Comparison of ENCODE assay signal across 33 mouse cellular contexts in genomic region chr6:113405483-113405882, GRCm38 (mm10). TPM values are rescaled to one million over a fixed set of nuclear protein-coding genes. Genes with fewer than 3 reads are reported as not detected.
DNase-seq lines count a peak whose midpoint lies in the region; ATAC-seq and TF ChIP-seq lines count a peak whose summit lies in the region.
"Had no signal": no experiment of that assay in that cellular context is flagged by ENCODE, and none has a peak within 500 bp of the region (broad histone marks: within the 10 kb centered on the region; RNA-seq: fewer than 3 reads in every experiment).

No protein-coding gene starts in this region.

- H3K27ac ChIP-seq in kidney, embryonic 15.5 days = 0 out of 2 replicates have a peak overlapping the region, but pooled peaks have one; percentile 4
- no peak overlapping the region for H3K27ac ChIP-seq in cortical plate, adult 2 months (ENCODE audit: insufficient read depth, low read length)
- no peak overlapping the region for H3K27ac ChIP-seq in gastrocnemius, adult 2 months
- H3K27ac ChIP-seq: embryonic facial prominence, embryonic 10.5 days; embryonic facial prominence, embryonic 15.5 days; forebrain, embryonic 12.5 days; heart, embryonic 10.5 days; heart, embryonic 15.5 days; liver, embryonic 12.5 days; midbrain, embryonic 12.5 days; neural tube, embryonic 12.5 days had no signal

- no peak for DNase-seq in kidney, postnatal 10 days
- DNase-seq in left cerebral cortex, postnatal 25 days (ENCODE audit: low spot score in 2 of 2) = peak; percentile 35 to 89
- no peak for DNase-seq in left cerebral cortex, postnatal 4 days
- DNase-seq in telencephalon, adult 2 months (ENCODE audit: low read depth, low spot score) = peak; percentile 81
- no peak for DNase-seq in gastrocnemius, adult 2 months
- DNase-seq: adrenal gland, postnatal 25 days; cerebellum, adult 2 months; cerebellum, postnatal 14 days; forebrain, postnatal 0 days; gastrocnemius, postnatal 14 days; liver, postnatal 0 days; lung, postnatal 4 days; thymus, postnatal 4 days had no signal

- intact Hi-C loops in left cerebral cortex, postnatal 25 days (cut with DNase I) = no loop called here
- intact Hi-C loops in left cerebral cortex, postnatal 4 days (cut with DNase I) = no loop called here
- intact Hi-C loops in gastrocnemius, adult 2 months (cut with DNase I) = no loop called here

- H3K4me2 ChIP-seq in kidney, embryonic 15.5 days = no peak overlapping the region
- H3K4me2 ChIP-seq: embryonic facial prominence, embryonic 15.5 days; forebrain, embryonic 12.5 days; heart, embryonic 15.5 days; liver, embryonic 12.5 days; midbrain, embryonic 12.5 days; neural tube, embryonic 12.5 days had no signal

- TF ChIP-seq POLR2A in cortical plate, adult 2 months (IDR thresholded peaks at IDR 0.05; ENCODE audit: extremely low read depth, insufficient read depth, low read length) = 0 out of 2 replicates have a peak, but pooled peaks have one; percentile 30

- no peak for TF ChIP-seq CTCF in cortical plate, adult 2 months (IDR thresholded peaks at IDR 0.05; ENCODE audit: extremely low read depth, insufficient read depth, low read length)
- TF ChIP-seq CTCF in gastrocnemius, adult 2 months (IDR thresholded peaks at IDR 0.05) = no peak

- no peak overlapping the region for H3K9ac ChIP-seq in kidney, embryonic 15.5 days
- H3K9ac ChIP-seq: embryonic facial prominence, embryonic 15.5 days; forebrain, embryonic 12.5 days; forebrain, postnatal 0 days; heart, embryonic 15.5 days; liver, embryonic 12.5 days; liver, postnatal 0 days; midbrain, embryonic 12.5 days; neural tube, embryonic 12.5 days had no signal

- H3K9me3 ChIP-seq in kidney, embryonic 15.5 days (replicated peaks) = no peaks in the 10 kb centered on the region
- H3K9me3 ChIP-seq: embryonic facial prominence, embryonic 10.5 days; embryonic facial prominence, embryonic 15.5 days; forebrain, embryonic 12.5 days; heart, embryonic 10.5 days; heart, embryonic 15.5 days; liver, embryonic 12.5 days; megakaryocyte, embryonic 14.5 days; midbrain, embryonic 12.5 days; neural tube, embryonic 12.5 days had no signal

- H3K36me3 ChIP-seq in kidney, embryonic 15.5 days = peaks cover 9% of the 10 kb centered on the region; the same call in 1 of the 2 replicates
- H3K36me3 ChIP-seq: embryonic facial prominence, embryonic 15.5 days; heart, embryonic 15.5 days had no signal

- H3K4me1 ChIP-seq in kidney, embryonic 15.5 days = no peaks in the 10 kb centered on the region
- H3K4me1 ChIP-seq in cortical plate, adult 2 months (ENCODE audit: control insufficient read depth, insufficient read depth, low read length) = peaks cover 3% of the 10 kb centered on the region; the same call in 1 of the 2 replicates
- H3K4me1 ChIP-seq: forebrain, embryonic 12.5 days; heart, embryonic 15.5 days; midbrain, embryonic 12.5 days; neural tube, embryonic 12.5 days had no signal

- no peak overlapping the region for H3K4me3 ChIP-seq in kidney, embryonic 15.5 days (replicated peaks)
- no peak overlapping the region for H3K4me3 ChIP-seq in cortical plate, adult 2 months (ENCODE audit: insufficient read depth, low read length)
- H3K4me3 ChIP-seq in gastrocnemius, adult 2 months = no peak overlapping the region
- H3K4me3 ChIP-seq: embryonic facial prominence, embryonic 10.5 days; embryonic facial prominence, embryonic 15.5 days; forebrain, embryonic 12.5 days; heart, embryonic 10.5 days; heart, embryonic 15.5 days; liver, embryonic 12.5 days; megakaryocyte, embryonic 14.5 days; midbrain, embryonic 12.5 days; myocyte; neural tube, embryonic 12.5 days had no signal

- no peak for ATAC-seq in kidney, embryonic 15.5 days (replicated peaks; ENCODE audit: low FRiP score)
- ATAC-seq: CD4-positive, CD25-positive, alpha-beta regulatory T cell, adult 4 months; forebrain, postnatal 0 days; hindbrain, embryonic 16.5 days; liver, postnatal 0 days had no signal

- H3K27me3 ChIP-seq in kidney, embryonic 15.5 days = no peaks in the 10 kb centered on the region
- H3K27me3 ChIP-seq: embryonic facial prominence, embryonic 15.5 days; forebrain, embryonic 12.5 days; heart, embryonic 15.5 days; liver, embryonic 12.5 days; megakaryocyte, embryonic 14.5 days; midbrain, embryonic 12.5 days; neural tube, embryonic 12.5 days had no signal

- WGBS in kidney, embryonic 15.5 days = 86% methylated on average over 6 of the region's 6 CpGs

RNA-seq across cellular contexts. Expression of gene Rpusd3, which starts 13.7 kb away (rescaled TPM):
- polyA plus RNA-seq in kidney, embryonic 15.5 days (2015; fragmentation: Nextera tagmentation; extraction: Ambion mirVana) = 24.0 and 25.3 TPM in 2 replicates
- 10 to 100 TPM; 17.0 to 21.0 TPM for total RNA-seq in left cerebral cortex, postnatal 25 days (2021)
- 10 to 100 TPM; 14.4 to 15.2 TPM for total RNA-seq in left cerebral cortex, postnatal 4 days (2021)
- polyA plus RNA-seq in cortical plate, adult 2 months (2012; rRNA removed) = 37.0 and 38.6 TPM in 2 replicates
- 1 to 10 TPM; 7.7 to 8.3 TPM for total RNA-seq in gastrocnemius, adult 2 months (2021)

RNA-seq across cellular contexts. Expression of gene Ttll3, which starts 16.4 kb away (rescaled TPM):
- 3.5 and 3.6 TPM in 2 replicates for polyA plus RNA-seq in kidney, embryonic 15.5 days (2015; fragmentation: Nextera tagmentation; extraction: Ambion mirVana)
- 10 to 100 TPM; 11.5 to 13.1 TPM for total RNA-seq in left cerebral cortex, postnatal 25 days (2021)
- 10 to 100 TPM; 12.4 to 14.1 TPM for total RNA-seq in left cerebral cortex, postnatal 4 days (2021)
- 22.4 and 26.0 TPM in 2 replicates for polyA plus RNA-seq in cortical plate, adult 2 months (2012; rRNA removed)
- total RNA-seq in gastrocnemius, adult 2 months (2021) = 1 to 10 TPM in 1 of 2 experiments, under 1 TPM in 1; 0.48 to 1.3 TPM

RNA-seq across cellular contexts. Expression of gene Arpc4, which starts 27.6 kb away (rescaled TPM):
- 403 and 405 TPM in 2 replicates for polyA plus RNA-seq in kidney, embryonic 15.5 days (2015; fragmentation: Nextera tagmentation; extraction: Ambion mirVana)
- total RNA-seq in left cerebral cortex, postnatal 25 days (2021) = 100 to 1,000 TPM; 259 to 284 TPM
- total RNA-seq in left cerebral cortex, postnatal 4 days (2021) = 100 to 1,000 TPM; 288 to 299 TPM
- polyA plus RNA-seq in cortical plate, adult 2 months (2012; rRNA removed) = 156 and 177 TPM in 2 replicates
- total RNA-seq in gastrocnemius, adult 2 months (2021) = 10 to 100 TPM; 47.4 to 53.4 TPM

RNA-seq across cellular contexts. Expression of gene Tada3, which starts 27.8 kb away (rescaled TPM):
- 56.7 and 62.1 TPM in 2 replicates for polyA plus RNA-seq in kidney, embryonic 15.5 days (2015; fragmentation: Nextera tagmentation; extraction: Ambion mirVana)
- total RNA-seq in left cerebral cortex, postnatal 25 days (2021) = 10 to 100 TPM; 48.3 to 51.5 TPM
- total RNA-seq in left cerebral cortex, postnatal 4 days (2021) = 10 to 100 TPM; 64.4 to 68.2 TPM
- polyA plus RNA-seq in cortical plate, adult 2 months (2012; rRNA removed) = 57.1 and 57.3 TPM in 2 replicates
- total RNA-seq in gastrocnemius, adult 2 months (2021) = 10 to 100 TPM; 14.1 to 15.5 TPM

RNA-seq across cellular contexts. Expression of gene Cidec, which starts 30.1 kb away (rescaled TPM):
- polyA plus RNA-seq in kidney, embryonic 15.5 days (2015; fragmentation: Nextera tagmentation; extraction: Ambion mirVana) = not detected in 2 replicates
- not detected for total RNA-seq in left cerebral cortex, postnatal 25 days (2021)
- total RNA-seq in left cerebral cortex, postnatal 4 days (2021) = not detected
- polyA plus RNA-seq in cortical plate, adult 2 months (2012; rRNA removed) = not detected in 2 replicates
- total RNA-seq in gastrocnemius, adult 2 months (2021) = 1 to 10 TPM in 1 of 2 experiments, under 1 TPM in 1; 0.97 to 5.0 TPM
- total RNA-seq: forebrain, postnatal 0 days; granulocyte monocyte progenitor cell, adult 5-6 weeks; layer of hippocampus, postnatal 14 days; left cerebral cortex, postnatal 14 days; midbrain, postnatal 0 days had no signal
- polyA plus RNA-seq: CD4-positive, CD25-positive, alpha-beta regulatory T cell, adult 4 months; embryonic facial prominence, embryonic 10.5 days; embryonic facial prominence, embryonic 15.5 days; forebrain, embryonic 12.5 days; forebrain, postnatal 0 days; heart, embryonic 15.5 days; hindbrain, embryonic 11.5 days; hindbrain, embryonic 16.5 days; kidney, embryonic 16.5 days; liver, embryonic 12.5 days; midbrain, embryonic 12.5 days; myocyte; neural tube, embryonic 12.5 days had no signal

Comparison
In these comparisons a context has a peak if more than half of its experiments do, and no peak if none do; other contexts are left out.
1. DNase-seq: peak in left cerebral cortex, postnatal 25 days (2 of 2) and telencephalon, adult 2 months (single experiment); none in kidney, postnatal 10 days (single experiment), left cerebral cortex, postnatal 4 days (single experiment) and gastrocnemius, adult 2 months (single experiment).
2. RNA of gene Ttll3, which starts 16.4 kb away (total RNA-seq): 12.4 to 14.1 TPM in left cerebral cortex, postnatal 4 days and 11.5 to 13.1 TPM in left cerebral cortex, postnatal 25 days; 0.48 to 1.3 TPM in gastrocnemius, adult 2 months; every median in the first group is over 4 times any median in the second.
3. RNA of gene Arpc4, which starts 27.6 kb away (total RNA-seq): 288 to 299 TPM in left cerebral cortex, postnatal 4 days and 259 to 284 TPM in left cerebral cortex, postnatal 25 days; 47.4 to 53.4 TPM in gastrocnemius, adult 2 months; every median in the first group is over 4 times any median in the second.